Mouse (Mus musculus): ENCODE results near the gene Prkcsh.

- TF ChIP-seq CTCF (IDR thresholded peaks at IDR 0.05; ENCODE audit: control insufficient read depth, insufficient read depth, low read length) (no peak), POLR2A (IDR thresholded peaks at IDR 0.05; ENCODE audit: borderline replicate concordance, control insufficient read depth, low read depth, low read length) (no peak)
These were observed 53.8 kb downstream of the Prkcsh start for GRCm38 (mm10) chr9:22056303-22056910.
